Mouse (Mus musculus) adrenal gland, postnatal 36 days (tissue): Measurements from ENCODE around the gene Cyp2u1. TPM values are rescaled to one million over a fixed set of nuclear protein-coding genes. Genes with fewer than 3 reads are reported as not detected.
"Not testable (repeated sequence)": the region's sequence is repeated elsewhere in the genome, so short reads cannot be mapped to it uniquely, and the experiment has no call there.

ENCODE experiments used
- DNase-seq, 2 experiments: peaks; one replicate each; pipeline ENCODE4 v3.0.0; 2021; ENCODE audit warnings: mixed read lengths in 1 of 2
- long read RNA-seq, 2 experiments: library from polyadenylated mRNA; stranded (forward); transcript quantifications; one replicate each; pipeline ENCODE4 v2.0.0; 2021; ENCODE audit warnings: borderline sequencing depth in 2 of 2
- total RNA-seq, 2 experiments: library from RNA; stranded (reverse); gene quantifications; 2 replicates each; pipeline ENCODE4 v1.2.3; 2021

Gene Cyp2u1
- total RNA-seq = 10 to 100 TPM in 1 of 2 experiments, 1 to 10 TPM in 1; 7.9 to 22.7 TPM
- long read RNA-seq, experiment 1, full-length matches to known transcripts = 5 of 9 reads
- long read RNA-seq, experiment 1, partial matches to known transcripts = 3 of 9 reads
- long read RNA-seq, experiment 1, other reads (novel, unspliced or antisense) = 1 of 9 reads
- long read RNA-seq, experiment 2, partial matches to known transcripts = 3 of 6 reads
- long read RNA-seq, experiment 2, other reads (novel, unspliced or antisense) = 1 of 6 reads

GRCm38 (mm10) chr3:131302452-131303319 lies at the start of gene Cyp2u1:
Gene Cyp2u1, minus strand, starts transcription at chr3:131303227.
- DNase-seq = peak; percentile 94

DNA sequence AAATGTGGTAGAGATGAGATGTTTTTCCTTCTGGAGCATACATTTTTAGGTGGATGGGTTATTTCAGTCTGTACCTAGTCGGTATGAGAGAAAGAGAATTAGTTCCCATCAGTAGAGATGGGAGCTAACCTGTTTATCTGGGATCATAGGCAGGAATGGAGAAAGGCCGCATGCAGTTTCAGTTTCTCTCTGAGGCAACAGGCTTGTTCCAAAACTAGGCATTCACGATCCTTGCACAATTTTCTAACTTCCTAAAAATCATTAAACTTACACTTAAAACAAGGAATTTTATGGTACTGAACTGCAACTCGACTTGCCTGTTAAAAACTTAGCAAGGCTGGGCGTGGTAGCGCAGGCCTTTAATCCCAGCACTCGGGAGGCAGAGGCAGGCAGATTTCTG lies 47.5 kb upstream of the Cyp2u1 start:
- DNase-seq = no peak

DNA sequence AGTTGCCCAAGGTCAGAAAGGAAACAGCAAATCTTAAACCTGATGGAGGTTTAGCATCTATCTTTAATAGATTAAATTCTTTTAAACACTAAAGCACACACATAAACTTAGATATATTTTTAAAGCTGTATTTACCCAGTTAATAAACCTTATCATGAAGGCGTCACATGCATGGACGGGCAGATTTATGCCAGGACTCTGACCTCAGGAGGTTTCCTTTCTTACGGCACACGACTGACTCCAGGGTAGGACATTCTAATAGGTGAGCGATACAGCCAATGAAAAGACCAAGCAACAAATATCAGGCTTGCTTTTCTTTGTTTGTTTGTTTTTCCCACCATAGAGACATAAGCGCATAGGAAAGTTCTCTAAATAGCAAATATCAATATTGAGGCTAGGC lies 46.0 kb upstream of the Cyp2u1 start:
- DNase-seq = no peak

DNA sequence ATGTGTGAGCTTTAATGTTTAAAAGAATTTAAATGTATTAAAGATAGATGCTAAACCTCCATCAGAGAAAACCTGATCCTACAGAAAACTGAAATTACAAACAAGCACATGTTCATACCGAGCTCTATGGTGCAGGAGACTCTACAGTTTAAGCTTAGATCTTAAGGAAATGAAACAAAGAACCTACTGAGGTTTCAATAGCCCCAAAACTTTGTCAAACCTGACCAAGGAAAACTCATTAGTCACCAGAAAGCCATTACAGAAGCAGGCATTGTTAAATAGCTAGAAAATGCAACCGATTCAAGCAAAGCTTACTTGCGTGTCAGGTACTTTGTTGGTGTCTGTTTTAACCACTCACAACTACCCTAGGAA lies 45.5 kb upstream of the Cyp2u1 start:
- DNase-seq = no peak

- DNase-seq = peak; percentile 58 to 65
These were observed 45.0 kb upstream of the Cyp2u1 start for GRCm38 (mm10) chr3:131347831-131348578.

DNA sequence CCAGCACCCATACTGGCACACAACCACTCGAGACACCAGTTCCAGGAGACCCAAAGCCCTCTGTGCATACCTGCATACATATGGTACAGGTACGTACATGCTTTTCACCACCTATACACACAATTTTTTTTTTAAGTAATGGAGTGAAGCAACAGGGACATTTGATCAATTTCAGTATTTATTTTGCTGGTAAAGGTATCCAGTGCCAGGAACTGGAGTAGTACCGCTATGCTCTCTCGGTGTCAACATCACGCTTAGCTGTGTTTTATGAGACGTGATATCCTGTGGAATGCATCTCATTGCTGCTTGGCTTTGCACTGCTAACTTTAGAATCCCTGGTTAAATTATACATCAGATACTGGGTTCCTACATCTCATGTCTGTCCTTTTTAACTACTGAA lies 42.9 kb upstream of the Cyp2u1 start:
- DNase-seq = no peak

DNA sequence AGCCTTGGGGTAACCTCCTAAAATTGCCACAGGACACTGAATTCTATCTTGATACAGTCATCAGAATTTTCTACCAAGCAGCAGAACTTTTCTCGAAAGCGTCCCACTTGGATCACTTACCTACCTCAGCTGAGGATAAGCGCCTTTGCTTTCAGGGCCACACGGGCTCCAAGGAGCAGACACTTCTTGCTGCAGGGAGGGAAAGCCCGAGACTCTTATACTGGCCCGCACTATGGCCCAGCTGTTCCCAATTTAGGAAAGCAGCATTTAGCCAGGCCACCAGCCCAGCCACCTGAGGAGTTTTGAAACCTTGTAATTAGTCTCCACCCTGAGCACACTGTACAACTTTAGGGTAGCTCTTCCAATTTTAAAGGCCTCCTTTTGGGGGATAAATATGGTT lies 40.3 kb upstream of the Cyp2u1 start:
- no peak for DNase-seq

DNA sequence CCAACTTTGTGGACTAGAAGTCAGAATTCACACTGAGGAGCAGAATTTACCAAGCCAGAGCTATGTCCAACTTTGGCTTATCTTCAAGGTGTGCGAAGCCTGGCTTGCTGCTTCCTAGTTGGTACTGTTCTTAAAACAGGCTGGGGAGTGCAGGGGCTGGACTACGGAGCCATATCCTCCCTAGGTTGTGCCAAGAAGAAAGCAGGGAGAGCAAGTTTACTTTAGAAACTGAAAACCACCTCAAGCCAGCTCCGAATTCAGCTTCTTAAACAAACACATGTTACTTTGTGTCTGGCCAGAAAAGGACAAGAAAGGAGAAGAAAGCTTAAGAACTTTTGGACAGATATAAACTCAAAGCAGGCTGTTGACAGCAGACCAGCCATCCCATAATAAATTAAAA lies 37.9 kb upstream of the Cyp2u1 start:
- DNase-seq = no peak

DNA sequence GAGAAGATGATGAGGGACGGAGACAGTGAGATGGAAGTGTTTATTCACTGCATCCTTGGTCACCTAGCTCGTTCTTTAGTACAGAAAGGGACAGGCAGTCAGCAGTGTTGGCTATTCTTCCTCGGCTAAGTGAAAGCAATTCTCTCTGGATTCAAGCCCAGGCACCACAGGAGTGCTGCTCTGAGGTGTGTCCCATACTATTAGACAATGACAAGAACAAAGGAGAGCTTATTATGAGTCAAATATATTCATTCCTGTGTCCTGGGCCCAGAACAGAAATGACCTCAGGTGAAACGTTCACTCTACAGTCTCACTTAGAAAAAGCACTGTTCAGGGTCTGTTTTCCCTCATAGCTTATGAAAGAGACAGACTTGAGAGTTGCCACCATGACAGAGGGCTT lies 36.3 kb upstream of the Cyp2u1 start:
- DNase-seq = no peak

GRCm38 (mm10) chr3:131337749-131338148 lies 34.7 kb upstream of the Cyp2u1 start:
- not testable (repeated sequence) for DNase-seq

- DNase-seq = no peak
These were observed 33.6 kb upstream of the Cyp2u1 start for GRCm38 (mm10) chr3:131336629-131337028.

DNA sequence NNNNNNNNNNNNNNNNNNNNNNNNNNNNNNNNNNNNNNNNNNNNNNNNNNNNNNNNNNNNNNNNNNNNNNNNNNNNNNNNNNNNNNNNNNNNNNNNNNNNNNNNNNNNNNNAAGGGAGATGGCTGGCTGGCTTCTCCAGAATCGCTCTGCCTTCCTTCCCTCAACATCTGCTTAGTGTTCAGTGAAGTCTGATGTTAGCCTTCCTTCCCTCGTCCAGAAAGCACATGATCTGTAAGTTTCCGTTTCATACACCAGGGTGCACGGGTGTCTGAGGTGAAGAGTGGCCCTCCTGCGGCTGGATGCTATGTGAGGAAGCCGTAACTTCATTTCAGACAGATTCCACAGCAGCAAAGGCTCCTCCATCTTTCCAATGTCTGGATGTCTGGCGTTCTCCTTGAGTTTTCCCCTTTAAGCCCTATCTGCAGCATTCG lies 32.1 kb upstream of the Cyp2u1 start:
- no peak for DNase-seq

- DNase-seq = no peak
These were observed 24.2 kb upstream of the Cyp2u1 start for GRCm38 (mm10) chr3:131327189-131327588.

- no peak for DNase-seq
These were observed 23.6 kb upstream of the Cyp2u1 start for GRCm38 (mm10) chr3:131326637-131327036.

DNA sequence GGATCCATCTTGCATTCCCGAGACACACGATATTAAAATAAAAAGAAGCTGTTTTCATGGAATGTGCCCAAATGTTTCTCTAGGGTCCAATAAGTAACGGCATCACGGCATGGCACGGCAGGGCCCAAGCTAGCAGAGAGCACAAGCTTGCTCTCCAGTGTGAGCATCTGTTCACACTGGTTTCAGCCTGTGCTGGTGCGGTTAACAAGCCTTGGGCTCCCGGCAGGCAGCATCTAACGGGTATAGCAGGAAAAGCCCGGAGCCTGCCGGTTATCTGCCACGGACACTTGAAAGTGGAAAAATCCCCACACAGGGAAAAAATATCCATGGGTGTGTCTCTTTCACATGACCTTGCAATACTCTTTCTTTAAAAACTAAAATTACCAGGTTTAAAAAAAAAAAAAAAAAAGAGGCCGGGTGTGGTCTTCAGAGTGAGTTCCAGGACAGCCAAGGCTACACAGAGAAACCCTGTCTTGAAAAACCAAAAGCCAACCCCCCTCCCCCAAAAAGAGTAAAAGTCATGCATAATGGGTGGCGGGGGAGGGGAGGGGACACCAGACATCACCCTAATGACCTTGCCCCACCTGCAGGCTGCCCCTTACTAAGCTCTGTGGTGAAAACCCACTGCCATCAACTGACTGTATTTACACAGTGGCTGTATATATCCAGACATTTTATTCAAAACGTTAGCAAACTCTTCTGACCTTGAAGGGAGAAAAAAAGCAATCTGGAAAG lies 19.2 kb upstream of the Cyp2u1 start:
- no peak for DNase-seq

DNA sequence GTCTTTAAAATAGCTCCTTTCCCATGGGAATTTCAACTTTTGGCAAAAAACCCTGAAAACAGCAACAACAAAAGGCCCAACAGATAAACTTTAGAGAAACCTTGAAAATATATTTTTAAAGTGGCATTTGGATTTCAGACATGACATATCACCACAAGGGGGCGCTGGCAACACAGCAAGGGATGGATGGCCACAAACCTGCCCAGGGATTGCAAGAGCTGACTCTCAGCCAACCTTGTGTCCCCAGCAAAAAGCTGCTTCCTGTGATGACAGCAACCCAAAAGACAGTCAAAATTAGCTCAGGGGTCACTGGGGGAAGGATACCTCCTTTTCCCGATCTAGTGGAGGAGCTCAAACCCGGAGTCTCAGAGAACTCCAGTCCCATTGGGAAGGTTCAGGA lies 17.2 kb upstream of the Cyp2u1 start:
- DNase-seq = peak; percentile 85 to 90

- DNase-seq = no peak
These were observed 15.2 kb upstream of the Cyp2u1 start for GRCm38 (mm10) chr3:131318211-131318610.

DNA sequence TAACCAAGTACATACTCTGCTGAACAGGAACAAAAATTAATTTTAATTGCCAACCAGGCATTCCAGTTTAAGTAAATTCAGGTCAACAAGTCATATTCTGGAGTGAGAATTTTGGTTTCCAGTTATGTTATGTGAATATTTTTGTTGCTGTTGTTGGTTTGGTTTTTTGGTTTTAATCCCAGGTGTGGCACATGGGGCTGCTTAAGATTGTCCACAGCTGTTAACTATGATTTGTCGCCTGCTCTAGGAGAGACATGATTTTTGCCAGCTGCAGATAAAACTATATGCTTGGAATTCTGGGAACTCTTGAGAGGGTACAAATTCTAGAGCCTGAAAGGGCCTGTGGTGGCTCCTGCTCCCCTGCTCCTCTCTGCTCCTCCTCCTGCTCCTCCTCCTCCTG lies 14.1 kb upstream of the Cyp2u1 start:
- no peak for DNase-seq

GRCm38 (mm10) chr3:131315957-131316510 lies 13.0 kb upstream of the Cyp2u1 start:
- no peak for DNase-seq

DNA sequence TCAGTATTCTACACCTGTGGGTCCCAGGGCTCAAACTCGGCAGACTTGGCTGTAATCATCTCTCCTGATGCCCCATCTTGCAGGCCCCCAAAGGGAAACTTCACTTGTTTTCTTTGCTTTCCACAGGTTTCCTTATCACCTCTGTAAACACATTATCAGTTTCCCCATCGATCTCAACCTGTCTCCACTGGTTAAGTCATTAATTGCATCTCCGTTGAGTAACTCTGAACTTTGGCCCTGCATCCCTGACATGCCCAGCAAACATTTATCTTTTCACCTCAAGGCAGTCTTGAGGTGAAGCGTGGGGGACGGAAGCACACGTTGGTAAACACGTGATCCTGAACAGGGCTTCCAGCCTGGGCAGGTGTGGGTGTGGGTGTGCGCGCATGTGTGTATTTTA lies 9.3 kb upstream of the Cyp2u1 start:
- DNase-seq = no peak

DNA sequence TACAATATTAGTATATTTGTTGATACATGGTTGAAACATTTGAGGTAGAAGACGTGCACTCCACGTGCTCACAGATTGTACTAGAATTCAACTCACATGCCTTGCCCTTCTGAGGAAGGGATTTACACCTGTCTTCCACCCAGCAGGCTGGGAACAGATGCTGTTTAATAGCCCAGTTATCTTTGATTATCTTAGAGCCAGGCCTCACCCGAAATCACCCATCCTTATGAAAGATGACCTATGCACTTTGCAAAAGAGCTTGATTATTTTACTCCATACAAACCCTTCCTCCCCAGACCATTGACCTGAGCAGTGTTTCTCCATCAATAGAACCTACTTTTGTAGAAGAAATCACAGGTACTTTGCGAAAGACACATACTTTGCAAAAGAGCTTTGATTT lies 7.5 kb upstream of the Cyp2u1 start:
- no peak for DNase-seq

- no peak for DNase-seq
These were observed 4.8 kb upstream of the Cyp2u1 start for GRCm38 (mm10) chr3:131307811-131308210.
